In genomic region chr2:55450774-55451173, GRCm38 (mm10) we compare ENCODE assay signal across 12 mouse cellular contexts. TPM values are rescaled to one million over a fixed set of nuclear protein-coding genes. Genes with fewer than 3 reads are reported as not detected.
DNase-seq lines count a peak whose midpoint lies in the region; ATAC-seq and TF ChIP-seq lines count a peak whose summit lies in the region.
"Had no signal": no experiment of that assay in that cellular context is flagged by ENCODE, and none has a peak within 500 bp of the region (broad histone marks: within the 10 kb centered on the region; RNA-seq: fewer than 3 reads in every experiment).

No protein-coding gene starts in this region.

- no peak overlapping the region for H3K4me3 ChIP-seq in hindbrain, embryonic 13.5 days
- H3K4me3 ChIP-seq in hindbrain, embryonic 12.5 days: no peak overlapping the region
- no peak overlapping the region for H3K4me3 ChIP-seq in heart, embryonic 11.5 days (ENCODE audit: low read depth, low read length)
- H3K4me3 ChIP-seq: heart, embryonic 13.5 days had no signal

- peaks cover 12% of the 10 kb centered on the region for H3K4me1 ChIP-seq in hindbrain, embryonic 13.5 days (replicated peaks)
- H3K4me1 ChIP-seq in hindbrain, embryonic 12.5 days: no peaks in the 10 kb centered on the region
- H3K4me1 ChIP-seq in heart, embryonic 11.5 days (ENCODE audit: control insufficient read depth, insufficient read depth, low read length): no peaks in the 10 kb centered on the region

- no peaks in the 10 kb centered on the region for H3K27me3 ChIP-seq in hindbrain, embryonic 13.5 days
- H3K27me3 ChIP-seq in hindbrain, embryonic 12.5 days: no peaks in the 10 kb centered on the region
- no peaks in the 10 kb centered on the region for H3K27me3 ChIP-seq in heart, embryonic 11.5 days (ENCODE audit: control insufficient read depth, insufficient read depth, low read length)
- H3K27me3 ChIP-seq: heart, embryonic 13.5 days had no signal

- ATAC-seq in hindbrain, embryonic 13.5 days (ENCODE audit: low FRiP score): 0 out of 2 replicates have a peak, but pooled peaks have one; percentile 43
- no peak for ATAC-seq in hindbrain, embryonic 12.5 days (ENCODE audit: low FRiP score)
- no peak for ATAC-seq in heart, embryonic 11.5 days (replicated peaks; ENCODE audit: insufficient number of reproducible peaks, low FRiP score, low TSS enrichment)

- WGBS in hindbrain, embryonic 13.5 days: 44% methylated on average over 1 of the region's 1 CpGs
- WGBS in hindbrain, embryonic 12.5 days: 61% methylated on average over 1 of the region's 1 CpGs
- WGBS in heart, embryonic 11.5 days (ENCODE audit: insufficient replicate concordance): 61% methylated on average over 1 of the region's 1 CpGs

- no peak overlapping the region for H3K27ac ChIP-seq in hindbrain, embryonic 13.5 days
- H3K27ac ChIP-seq in hindbrain, embryonic 12.5 days: no peak overlapping the region
- no peak overlapping the region for H3K27ac ChIP-seq in heart, embryonic 11.5 days (ENCODE audit: low read depth, low read length)
- H3K27ac ChIP-seq: heart, embryonic 13.5 days had no signal

- TF ChIP-seq POLR2A in brain, embryonic 14.5 days (IDR thresholded peaks at IDR 0.05; ENCODE audit: borderline replicate concordance, extremely low read depth, insufficient read depth, insufficient read length, poor library complexity, severe bottlenecking): no peak

- H3K36me3 ChIP-seq in hindbrain, embryonic 13.5 days: no peaks in the 10 kb centered on the region
- H3K36me3 ChIP-seq in hindbrain, embryonic 12.5 days: no peaks in the 10 kb centered on the region
- no peaks in the 10 kb centered on the region for H3K36me3 ChIP-seq in heart, embryonic 11.5 days (ENCODE audit: control insufficient read depth, insufficient read depth, low read length)
- H3K36me3 ChIP-seq: heart, embryonic 13.5 days had no signal

- no peaks in the 10 kb centered on the region for H3K9me3 ChIP-seq in hindbrain, embryonic 13.5 days
- no peaks in the 10 kb centered on the region for H3K9me3 ChIP-seq in hindbrain, embryonic 12.5 days (replicated peaks)
- H3K9me3 ChIP-seq in heart, embryonic 11.5 days (replicated peaks; ENCODE audit: control insufficient read depth, low read length): no peaks in the 10 kb centered on the region
- H3K9me3 ChIP-seq: heart, embryonic 13.5 days had no signal

- DNase-seq in brain, embryonic 14.5 days (ENCODE audit: low read depth): peak; percentile 69
- DNase-seq in cerebellum, adult 8-10 months: peak; percentile 56
- peak; percentile 17 to 67 for DNase-seq in layer of hippocampus, postnatal 14 days (ENCODE audit: low spot score in 2 of 2)
- DNase-seq in embryo, embryonic 11 days: no peak
- DNase-seq: adrenal gland, postnatal 36 days; thymus, postnatal 4 days had no signal

- TF ChIP-seq CTCF in brain, embryonic 14.5 days (IDR thresholded peaks at IDR 0.05; ENCODE audit: borderline replicate concordance, extremely low read depth, insufficient read depth, insufficient read length): no peak

- no peak overlapping the region for H3K9ac ChIP-seq in hindbrain, embryonic 13.5 days
- no peak overlapping the region for H3K9ac ChIP-seq in hindbrain, embryonic 12.5 days
- no peak overlapping the region for H3K9ac ChIP-seq in heart, embryonic 11.5 days (ENCODE audit: low read depth, low read length)
- H3K9ac ChIP-seq: heart, embryonic 13.5 days had no signal

- no peak overlapping the region for H3K4me2 ChIP-seq in hindbrain, embryonic 13.5 days
- H3K4me2 ChIP-seq in hindbrain, embryonic 12.5 days (replicated peaks): no peak overlapping the region
- H3K4me2 ChIP-seq in heart, embryonic 11.5 days: no peak overlapping the region
- H3K4me2 ChIP-seq: heart, embryonic 13.5 days had no signal

RNA-seq across cellular contexts. Expression of gene Kcnj3, which starts 15.0 kb away (rescaled TPM):
- 3.9 and 5.1 TPM in 2 replicates for polyA plus RNA-seq in hindbrain, embryonic 13.5 days (2015; fragmentation: Nextera tagmentation; extraction: Ambion mirVana)
- polyA plus RNA-seq in hindbrain, embryonic 12.5 days (2016; fragmentation: Nextera tagmentation; extraction: Ambion mirVana): 1.8 and 2.2 TPM in 2 replicates
- polyA plus RNA-seq in brain, embryonic 14.5 days (2012; rRNA removed): 5.2 and 8.6 TPM in 2 replicates
- 10 to 100 TPM; 76.3 to 89.1 TPM for total RNA-seq in layer of hippocampus, postnatal 14 days (2021)
- 6.4 and 8.7 TPM in 2 replicates for polyA plus RNA-seq in heart, embryonic 11.5 days (2014; fragmentation: Nextera tagmentation; extraction: Ambion mirVana)
- total RNA-seq: megakaryocyte, adult 5-6 weeks had no signal
- polyA plus RNA-seq: liver, embryonic 16.5 days had no signal
